Mouse (Mus musculus) MEL (cell line): ENCODE data around the gene Zbp1. TPM values are rescaled to one million over a fixed set of nuclear protein-coding genes. Genes with fewer than 3 reads are reported as not detected.

Experiments used
- DNase-seq: peaks from one replicate; pipeline ENCODE4 v3.0.0; 2011; ENCODE audit warnings: low read depth, low spot score
- H3K27ac ChIP-seq: 2 replicates; pipeline ENCODE4 v1.5.1; 2012; ENCODE audit warnings: low read depth, mild to moderate bottlenecking, control low read depth, low read length, moderate library complexity; ENCODE audit not compliant: control insufficient read depth
- H3K27me3 ChIP-seq, 2 experiments: fragments of 150-350 bp in 1 of 2; sonication (generic) in 1 of 2; 2 replicates each; pipeline ENCODE4 v1.6.1; 2012; ENCODE audit warnings: low read length in 2 of 2, mild to moderate bottlenecking in 2 of 2, improper control_type of control experiment in 1 of 2, moderate library complexity in 1 of 2; ENCODE audit not compliant: insufficient read depth in 2 of 2, control insufficient read depth in 1 of 2
- H3K36me3 ChIP-seq, 2 experiments: 2 replicates each; pipeline ENCODE4 v1.6.1; 2012 to 2014; ENCODE audit warnings: low read length in 2 of 2, improper control_type of control experiment in 1 of 2, inconsistent platforms in 1 of 2, mild to moderate bottlenecking in 1 of 2; ENCODE audit not compliant: insufficient read depth in 2 of 2, control insufficient read depth in 1 of 2
- H3K4me1 ChIP-seq, 2 experiments: fragments of 150-350 bp in 1 of 2; sonication (generic) in 1 of 2; 2 replicates each; pipeline ENCODE4 v1.6.1; 2012; ENCODE audit warnings: low read length in 2 of 2, improper control_type of control experiment in 1 of 2, mild to moderate bottlenecking in 1 of 2; ENCODE audit not compliant: insufficient read depth in 2 of 2, control insufficient read depth in 1 of 2
- H3K4me3 ChIP-seq, 2 experiments: fragments of 150-350 bp in 1 of 2; sonication (generic) in 1 of 2; 2 replicates each; pipeline ENCODE4 v1.5.1; 2012; ENCODE audit warnings: low read depth in 2 of 2, low read length in 2 of 2, mild to moderate bottlenecking in 2 of 2, moderate library complexity in 2 of 2, control low read depth in 1 of 2, improper control_type of control experiment in 1 of 2; ENCODE audit not compliant: control insufficient read depth in 1 of 2, insufficient read depth in 1 of 2
- H3K79me2 ChIP-seq: 2 replicates; pipeline ENCODE4 v1.6.1; 2012; ENCODE audit warnings: mild to moderate bottlenecking, low read length, moderate library complexity; ENCODE audit not compliant: control insufficient read depth, poor library complexity, insufficient read depth
- H3K9ac ChIP-seq: 2 replicates; pipeline ENCODE4 v1.6.1; 2012; ENCODE audit warnings: low read depth, mild to moderate bottlenecking, control low read depth, low read length, moderate library complexity; ENCODE audit not compliant: control insufficient read depth, poor library complexity, severe bottlenecking
- H3K9me3 ChIP-seq: fragments of 150-350 bp; sonication (generic); replicated peaks from 2 replicates; pipeline ENCODE4 v1.6.1; 2012; ENCODE audit warnings: mild to moderate bottlenecking, low read length, improper control_type of control experiment, moderate library complexity; ENCODE audit not compliant: insufficient read depth
- BHLHE40 ChIP-seq: IDR thresholded peaks from 2 replicates; pipeline ENCODE4 v1.6.1; 2012; ENCODE audit warnings: low read depth, mild to moderate bottlenecking, inconsistent platforms, low read length, improper control_type of control experiment, borderline replicate concordance
- CTCF ChIP-seq, 3 experiments: IDR thresholded peaks in 2 of 3; conservative IDR thresholded peaks in 1 of 3; 2 replicates each; pipeline ENCODE4 v1.5.1; 2011 to 2012; ENCODE audit warnings: low read length in 3 of 3, low read depth in 2 of 3, mild to moderate bottlenecking in 2 of 3, improper control_type of control experiment in 1 of 3, inconsistent platforms in 1 of 3, mixed read lengths in 1 of 3, moderate library complexity in 1 of 3; ENCODE audit not compliant: control insufficient read depth in 1 of 3, insufficient read depth in 1 of 3, poor library complexity in 1 of 3, severe bottlenecking in 1 of 3
- E2F4 ChIP-seq: IDR thresholded peaks from 2 replicates; pipeline ENCODE4 v1.6.1; 2011; ENCODE audit warnings: low read depth, low read length, improper control_type of control experiment, borderline replicate concordance
- ELF1 ChIP-seq: IDR thresholded peaks from 2 replicates; pipeline ENCODE4 v1.6.1; 2014; ENCODE audit warnings: low read depth, mild to moderate bottlenecking, inconsistent platforms, low read length, improper control_type of control experiment, moderate library complexity
- EP300 ChIP-seq, 2 experiments: IDR thresholded peaks; 2 replicates each; pipeline ENCODE4 v1.6.1; 2011; ENCODE audit warnings: improper control_type of control experiment in 2 of 2, low read length in 2 of 2, low read depth in 1 of 2, mild to moderate bottlenecking in 1 of 2
- GATA1 ChIP-seq: IDR thresholded peaks from 2 replicates; pipeline ENCODE4 v1.6.1; 2011; ENCODE audit warnings: low read depth, low read length, improper control_type of control experiment
- HCFC1 ChIP-seq: IDR thresholded peaks from 2 replicates; pipeline ENCODE4 v1.6.1; 2012; ENCODE audit warnings: low read depth, mild to moderate bottlenecking, inconsistent platforms, low read length, improper control_type of control experiment, moderate library complexity
- MAX ChIP-seq: IDR thresholded peaks from 2 replicates; pipeline ENCODE4 v1.6.1; 2011; ENCODE audit warnings: low read length, improper control_type of control experiment
- MEF2A ChIP-seq: IDR thresholded peaks from 2 replicates; pipeline ENCODE4 v1.6.1; 2014; ENCODE audit warnings: low read depth, mild to moderate bottlenecking, inconsistent platforms, low read length, improper control_type of control experiment; ENCODE audit not compliant: poor library complexity, insufficient replicate concordance, severe bottlenecking; ENCODE audit errors: extremely low read depth
- POLR2AphosphoS5 ChIP-seq: IDR thresholded peaks from 2 replicates; pipeline ENCODE4 v1.6.1; 2012; ENCODE audit warnings: low read depth, borderline replicate concordance, mild to moderate bottlenecking, inconsistent platforms, low read length, moderate library complexity, mixed read lengths
- RCOR1 ChIP-seq: IDR thresholded peaks from 2 replicates; pipeline ENCODE4 v1.6.1; 2012; ENCODE audit warnings: low read depth, mild to moderate bottlenecking, inconsistent platforms, low read length, improper control_type of control experiment
- SIN3A ChIP-seq: IDR thresholded peaks from 2 replicates; pipeline ENCODE4 v1.6.1; 2012; ENCODE audit warnings: low read length, improper control_type of control experiment, inconsistent platforms
- TBP ChIP-seq: IDR thresholded peaks from 2 replicates; pipeline ENCODE4 v1.8.0; 2011; ENCODE audit warnings: low read depth, low read length, improper control_type of control experiment
- TCF12 ChIP-seq: IDR thresholded peaks from 2 replicates; pipeline ENCODE4 v1.6.1; 2014; ENCODE audit warnings: low read depth, mild to moderate bottlenecking, inconsistent platforms, low read length, improper control_type of control experiment, moderate library complexity
- UBTF ChIP-seq: IDR thresholded peaks from 2 replicates; pipeline ENCODE4 v1.6.1; 2012; ENCODE audit warnings: low read depth, mild to moderate bottlenecking, inconsistent platforms, low read length, improper control_type of control experiment, moderate library complexity, borderline replicate concordance; ENCODE audit not compliant: insufficient read depth
- USF1 ChIP-seq: IDR thresholded peaks from 2 replicates; pipeline ENCODE4 v1.6.1; 2014; ENCODE audit warnings: low read depth, mild to moderate bottlenecking, inconsistent platforms, low read length, improper control_type of control experiment, moderate library complexity
- ZKSCAN1 ChIP-seq: IDR thresholded peaks from 2 replicates; pipeline ENCODE4 v1.6.1; 2012; ENCODE audit warnings: low read depth, mild to moderate bottlenecking, inconsistent platforms, low read length, improper control_type of control experiment, moderate library complexity
- polyA plus RNA-seq, 2 experiments: library from polyadenylated mRNA; stranded (reverse) in 1 of 2; unstranded in 1 of 2; fragments of >175 nt in 1 of 2; fragments of >200 nt in 1 of 2; gene quantifications; 2 replicates each; pipeline versions ENCODE4 v1.2.1 to v1.2.4; 2012; ENCODE audit warnings: low replicate concordance in 2 of 2, low read depth in 1 of 2; ENCODE audit not compliant: insufficient read length in 2 of 2, insufficient read depth in 1 of 2, missing spikeins in 1 of 2
- total RNA-seq: library from RNA; depleted of rRNA; stranded (reverse); fragments of 300-350 nt; gene quantifications from 2 replicates; pipeline ENCODE4 v1.2.3, GENCODE M21; 2012

Zbp1 gene
- total and polyA plus RNA-seq, 3 experiments, result not detected

DNA sequence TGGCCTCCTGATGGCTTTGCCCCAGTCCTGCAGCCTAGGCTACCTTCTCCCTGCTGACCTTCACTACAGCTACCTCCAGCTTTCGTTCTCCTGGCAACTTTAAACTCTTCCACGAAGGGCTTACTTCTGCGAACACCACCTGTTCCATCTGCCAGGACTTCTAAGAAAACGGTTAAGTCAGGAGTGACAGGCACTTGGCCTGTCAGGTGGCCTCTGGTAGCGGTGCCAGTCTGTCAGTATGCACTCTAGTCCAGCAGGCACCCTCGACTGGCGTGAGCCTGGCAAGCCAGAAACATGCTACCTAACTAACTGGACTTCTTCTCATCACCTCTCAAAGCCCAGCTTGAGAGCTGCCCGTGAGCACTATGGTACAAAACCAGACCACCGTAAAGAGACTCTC is 24.9 kb upstream of the Zbp1 start:
- no peaks in the 10 kb centered on the region for H3K79me2 ChIP-seq
- no peak overlapping the region for H3K27ac ChIP-seq
- no peak overlapping the region for H3K9ac ChIP-seq
- H3K4me3 ChIP-seq, result no peak overlapping the region
- no peak for TF ChIP-seq HCFC1
- no peak for TF ChIP-seq RCOR1
- TF ChIP-seq USF1, result no peak
- TF ChIP-seq ZKSCAN1, result no peak
- no peak for TF ChIP-seq CTCF (IDR thresholded peaks at IDR 0.05 in 2 of 3, conservative IDR thresholded peaks at IDR 0.05 in 1 of 3; ENCODE audit: control insufficient read depth in 1 of 3, insufficient read depth in 1 of 3, low read depth in 2 of 3, low read length in 3 of 3, poor library complexity in 1 of 3, severe bottlenecking in 1 of 3)
- no peak for TF ChIP-seq TCF12
- no peak for TF ChIP-seq MAX
- TF ChIP-seq TBP, result no peak
- TF ChIP-seq ELF1, result no peak
- TF ChIP-seq GATA1, result no peak
- TF ChIP-seq MEF2A, result no peak
- H3K4me1 ChIP-seq, result no peaks in the 10 kb centered on the region
- no peaks in the 10 kb centered on the region for H3K9me3 ChIP-seq
- no peaks in the 10 kb centered on the region for H3K36me3 ChIP-seq
- no peak for DNase-seq
- H3K27me3 ChIP-seq, result no peaks in the 10 kb centered on the region

GRCm38 (mm10) chr2:173242874-173243273 is 24.2 kb upstream of the Zbp1 start:
- Histone ChIP-seq H3K4me1 (no peaks in the 10 kb centered on the region), H3K4me3 (no peak overlapping the region), H3K36me3 (no peaks in the 10 kb centered on the region), H3K79me2 (no peaks in the 10 kb centered on the region), H3K9me3 (no peaks in the 10 kb centered on the region), H3K27me3 (no peaks in the 10 kb centered on the region), H3K27ac (no peak overlapping the region), H3K9ac (no peak overlapping the region)
- no peak for DNase-seq
- TF ChIP-seq EP300 (IDR thresholded peaks at IDR 0.05; ENCODE audit: low read depth in 1 of 2, low read length in 2 of 2) (no peak), E2F4 (no peak), BHLHE40 (no peak), RCOR1 (no peak), ZKSCAN1 (no peak), CTCF (IDR thresholded peaks at IDR 0.05 in 2 of 3, conservative IDR thresholded peaks at IDR 0.05 in 1 of 3; ENCODE audit: control insufficient read depth in 1 of 3, insufficient read depth in 1 of 3, low read depth in 2 of 3, low read length in 3 of 3, poor library complexity in 1 of 3, severe bottlenecking in 1 of 3) (no peak), POLR2AphosphoS5 (no peak), SIN3A (no peak), UBTF (no peak)
